Mouse (Mus musculus) intestine, postnatal 0 days (tissue): Measurements from ENCODE around the gene Rdh12. TPM values are rescaled to one million over a fixed set of nuclear protein-coding genes. Genes with fewer than 3 reads are reported as not detected.
A peak's percentile ranks its signal among the peaks of the same experiment; 100 is the strongest.
"Not testable (repeated sequence)": the region's sequence is repeated elsewhere in the genome, so short reads cannot be mapped to it uniquely, and the experiment has no call there.

Source experiments
- ATAC-seq: fragments of 200-750 bp; cut with Nextera tagmentation; 2 replicates; pipeline ENCODE4 v1.8.0; 2017; ENCODE audit warnings: mild to moderate bottlenecking, moderate TSS enrichment, moderate library complexity
- H3K27ac ChIP-seq: fragments of 300-500 bp; sonication (generic); 2 replicates; pipeline ENCODE4 v1.5.1; 2014; ENCODE audit warnings: mild to moderate bottlenecking, low read depth, low read length, moderate library complexity
- H3K27me3 ChIP-seq: fragments of 300-500 bp; sonication (generic); replicated peaks from 2 replicates; pipeline ENCODE4 v1.6.1; 2014; ENCODE audit warnings: low read length, mixed read lengths; ENCODE audit not compliant: control insufficient read depth, insufficient read depth
- H3K36me3 ChIP-seq: fragments of 300-500 bp; sonication (generic); 2 replicates; pipeline ENCODE4 v1.6.1; 2014; ENCODE audit warnings: mild to moderate bottlenecking, moderate library complexity; ENCODE audit not compliant: control insufficient read depth, insufficient read depth
- H3K4me1 ChIP-seq: fragments of 300-500 bp; sonication (generic); replicated peaks from 2 replicates; pipeline ENCODE4 v1.6.1; 2014; ENCODE audit warnings: antibody characterized with exemption, low read length, mixed read lengths; ENCODE audit not compliant: control insufficient read depth, insufficient read depth
- H3K4me2 ChIP-seq: fragments of 300-500 bp; sonication (generic); replicated peaks from 2 replicates; pipeline ENCODE4 v1.6.1; 2014; ENCODE audit warnings: low read depth, mild to moderate bottlenecking, moderate library complexity
- H3K4me3 ChIP-seq: fragments of 300-500 bp; sonication (generic); 2 replicates; pipeline ENCODE4 v1.5.1; 2014; ENCODE audit warnings: low read depth, low read length
- H3K9ac ChIP-seq: fragments of 300-500 bp; sonication (generic); 2 replicates; pipeline ENCODE4 v1.6.1; 2014; ENCODE audit warnings: mild to moderate bottlenecking, low read depth, low read length
- H3K9me3 ChIP-seq: fragments of 300-500 bp; sonication (generic); 2 replicates; pipeline ENCODE4 v1.6.1; 2016; ENCODE audit warnings: mixed run types; ENCODE audit not compliant: control insufficient read depth
- CTCF ChIP-seq: sonication (generic); IDR thresholded peaks from 2 replicates; pipeline ENCODE4 v1.5.1; 2016; ENCODE audit warnings: low read depth, mild to moderate bottlenecking, control low read depth, antibody characterized with exemption, moderate library complexity
- WGBS: fragments of 180-500 bp; shearing (Covaris S2); extraction: QIAGEN DNeasy Blood & Tissue Kit; methylation state at CpG from one replicate; pipeline ENCODE4 v1.1.7; 2014; 5-methylcytosine and 5-hydroxymethylcytosine counted together
- polyA plus RNA-seq: library from polyadenylated mRNA; unstranded; fragments of >200 nt; fragmentation: Nextera tagmentation; extraction: Ambion mirVana; gene quantifications from 2 replicates; pipeline ENCODE4 v1.2.1, GENCODE M21; 2015

Rdh12 gene
- polyA plus RNA-seq, 1 experiment from 2014 or later = 0.44 TPM

GRCm38 (mm10) chr12:79172019-79172941 lies 36.4 kb upstream of the Rdh12 start, which contains the start of gene Vti1b:
Vti1b (minus strand) TSS chr12:79172667.
- under 1% methylated on average over 72 of the region's 73 CpGs for WGBS
- Histone ChIP-seq H3K9ac (peak within 1 kb of the TSS; percentile 89), H3K4me1 (no peaks in the 10 kb centered on the region; the same call in 1 of the 2 replicates), H3K4me2 (peak within 1 kb of the TSS; percentile 68), H3K4me3 (peak within 1 kb of the TSS; percentile 98), H3K27ac (peak within 1 kb of the TSS; percentile 91), H3K27me3 (no peaks in the 10 kb centered on the region), H3K9me3 (no peaks in the 10 kb centered on the region), H3K36me3 (0 out of 2 replicates have a peak, but pooled peaks cover 9% of the 10 kb centered on the region)
- peak; percentile 96 for ATAC-seq
- peak; percentile 83 for TF ChIP-seq CTCF

GRCm38 (mm10) chr12:79173721-79174120 lies 35.0 kb upstream of the Rdh12 start:
- Histone ChIP-seq H3K9ac (no peak overlapping the region), H3K27ac (no peak overlapping the region), H3K4me3 (no peak overlapping the region), H3K36me3 (peaks cover 18% of the 10 kb centered on the region; the same call in 1 of the 2 replicates), H3K27me3 (no peaks in the 10 kb centered on the region), H3K4me1 (no peaks in the 10 kb centered on the region; the same call in 1 of the 2 replicates), H3K9me3 (no peaks in the 10 kb centered on the region), H3K4me2 (no peak overlapping the region)
- WGBS = 50% methylated on average over 5 of the region's 5 CpGs
- no peak for TF ChIP-seq CTCF
- ATAC-seq = no peak

- WGBS = 99% methylated on average over 5 of the region's 5 CpGs
- Histone ChIP-seq H3K4me2 (no peak overlapping the region), H3K9ac (no peak overlapping the region), H3K9me3 (no peaks in the 10 kb centered on the region), H3K27me3 (no peaks in the 10 kb centered on the region), H3K27ac (no peak overlapping the region), H3K4me1 (no peaks in the 10 kb centered on the region; the same call in 1 of the 2 replicates), H3K4me3 (no peak overlapping the region), H3K36me3 (peaks cover 26% of the 10 kb centered on the region)
- no peak for ATAC-seq
- TF ChIP-seq CTCF = no peak
Observed at GRCm38 (mm10) chr12:79175998-79176397, 32.7 kb upstream of the Rdh12 start.

DNA sequence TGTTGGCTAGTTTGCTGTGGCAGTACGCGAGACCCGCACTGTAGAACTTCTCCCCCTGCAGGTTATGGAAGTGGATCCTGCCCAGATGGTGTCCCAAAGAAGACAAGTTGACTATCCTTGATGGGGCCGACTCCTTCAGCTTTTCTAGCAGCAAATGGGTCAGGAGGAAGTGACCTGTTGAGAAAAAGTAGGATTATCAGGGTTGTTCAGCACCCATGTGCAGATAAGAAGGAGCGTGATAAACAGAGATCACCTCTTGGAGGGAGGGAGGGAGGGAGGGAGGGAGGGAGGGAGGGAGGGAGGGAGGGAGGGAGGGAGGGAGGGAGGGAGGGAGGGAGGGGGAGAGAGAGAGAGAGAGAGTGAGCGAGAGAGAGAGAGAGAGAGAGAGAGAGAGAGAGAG lies 23.6 kb upstream of the Rdh12 start:
- H3K4me3 ChIP-seq, H3K27ac ChIP-seq, H3K4me1 ChIP-seq, H3K9me3 ChIP-seq, H3K4me2 ChIP-seq, H3K27me3 ChIP-seq, ATAC-seq, H3K9ac ChIP-seq: not testable (repeated sequence)
- 70% methylated on average over 5 of the region's 6 CpGs for WGBS
- peaks cover 69% of the 10 kb centered on the region for H3K36me3 ChIP-seq

DNA sequence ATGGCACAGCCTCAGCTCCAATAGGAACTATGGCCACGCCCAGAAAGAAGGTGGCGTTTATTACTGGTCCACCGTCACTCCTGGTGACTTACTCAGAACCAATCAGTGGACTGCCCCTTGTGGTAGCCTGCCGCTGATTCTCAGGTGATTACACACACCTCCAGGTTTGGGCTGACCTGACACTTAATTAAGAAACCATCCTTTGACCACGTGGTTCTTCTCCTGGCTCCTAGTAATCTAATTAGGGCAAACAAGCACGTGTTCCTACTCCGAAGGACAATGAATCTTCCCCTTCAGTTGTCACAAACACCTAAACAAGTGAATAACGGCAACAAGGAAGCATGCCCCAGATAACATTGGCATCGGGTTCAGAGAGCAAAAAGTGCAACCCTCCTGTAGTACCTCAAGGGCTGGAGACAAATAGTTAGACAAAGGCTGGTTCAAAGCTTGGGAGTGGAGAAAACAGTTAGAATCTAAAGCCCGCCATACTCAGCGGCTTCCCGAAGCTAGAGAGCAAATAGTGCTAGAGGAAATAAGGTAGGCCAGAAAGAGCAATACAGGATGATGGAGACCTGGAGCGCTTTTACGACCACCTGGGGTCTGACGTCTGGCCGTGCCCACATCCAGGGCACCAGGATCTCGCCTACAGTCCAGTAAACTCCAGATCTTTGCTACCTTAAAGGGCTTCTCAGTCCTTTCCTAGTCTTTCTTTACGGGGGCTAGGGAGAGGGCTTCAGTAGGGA lies 17.6 kb upstream of the Rdh12 start:
- no peaks in the 10 kb centered on the region for H3K9me3 ChIP-seq
- H3K4me3 ChIP-seq = peak overlapping the region; percentile 60
- H3K9ac ChIP-seq = peak overlapping the region; percentile 49
- peak; percentile 51 for TF ChIP-seq CTCF
- no peak overlapping the region; the same call in 1 of the 2 replicates for H3K27ac ChIP-seq
- peak overlapping the region; percentile 91 for H3K4me2 ChIP-seq
- peaks cover 23% of the 10 kb centered on the region for H3K36me3 ChIP-seq
- under 1% methylated on average over 18 of the region's 18 CpGs for WGBS
- ATAC-seq = peak; percentile 87
- H3K4me1 ChIP-seq = 0 out of 2 replicates have a peak, but pooled peaks cover 6% of the 10 kb centered on the region
- no peaks in the 10 kb centered on the region for H3K27me3 ChIP-seq

DNA sequence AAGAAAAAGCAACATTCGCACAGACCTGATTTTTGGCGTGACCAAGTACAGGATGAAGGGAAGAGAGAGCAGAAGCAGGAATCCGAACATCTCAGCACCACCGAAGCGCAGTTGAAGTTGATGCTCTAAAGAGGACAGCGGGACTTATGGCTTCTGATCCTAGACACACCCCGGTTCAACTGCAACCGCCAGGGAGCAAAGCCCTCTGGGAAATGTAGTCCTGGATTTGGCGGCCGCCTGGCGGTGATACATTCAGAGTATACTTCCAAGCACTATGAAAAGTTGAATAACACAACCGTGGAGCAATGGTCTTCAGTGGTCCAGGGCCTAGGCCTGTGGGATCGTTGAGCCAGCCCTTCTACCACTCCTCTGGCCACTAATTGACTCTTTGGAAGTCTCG lies 17.0 kb upstream of the Rdh12 start:
- no peaks in the 10 kb centered on the region for H3K9me3 ChIP-seq
- peak overlapping the region; percentile 49 for H3K9ac ChIP-seq
- peaks cover 17% of the 10 kb centered on the region for H3K36me3 ChIP-seq
- H3K27ac ChIP-seq = no peak overlapping the region; the same call in 1 of the 2 replicates
- 0 out of 2 replicates have a peak, but pooled peaks cover 6% of the 10 kb centered on the region for H3K4me1 ChIP-seq
- TF ChIP-seq CTCF = peak; percentile 75
- ATAC-seq = peak; percentile 82
- H3K4me3 ChIP-seq = peak overlapping the region; percentile 60
- WGBS = 5% methylated on average over 14 of the region's 14 CpGs
- peak overlapping the region; percentile 91 for H3K4me2 ChIP-seq
- no peaks in the 10 kb centered on the region for H3K27me3 ChIP-seq
